Mouse (Mus musculus) lung, postnatal 0 days (tissue): Measurements from ENCODE around the gene Retsat.

Source experiments
- CTCF ChIP-seq: IDR thresholded peaks from 2 replicates; pipeline ENCODE4 v1.5.1; 2016; ENCODE audit warnings: antibody characterized with exemption, mild to moderate bottlenecking
- EP300 ChIP-seq: IDR thresholded peaks from 2 replicates; pipeline ENCODE4 v1.6.1; 2016; ENCODE audit warnings: antibody characterized with exemption, mild to moderate bottlenecking, control low read depth

- TF ChIP-seq CTCF = no peak
- TF ChIP-seq EP300 = no peak
Observed at GRCm38 (mm10) chr6:72562486-72562885, 35.8 kb upstream of the Retsat start.
